Mouse (Mus musculus): ENCODE results near the gene Sod1. TPM values are rescaled to one million over a fixed set of nuclear protein-coding genes. Genes with fewer than 3 reads are reported as not detected.
A peak's percentile ranks its signal among the peaks of the same experiment; 100 is the strongest.
"Not testable (repeated sequence)": the region's sequence is repeated elsewhere in the genome, so short reads cannot be mapped to it uniquely, and the experiment has no call there.

Gene Sod1
- polyA plus RNA-seq, 1 experiment from 2014 or later: 884 TPM

GRCm38 (mm10) chr16:90231302-90231701 is 10.7 kb downstream of the Sod1 start:
- H3K27me3 ChIP-seq (replicated peaks): no peaks in the 10 kb centered on the region
- peaks cover 31% of the 10 kb centered on the region for H3K36me3 ChIP-seq
- no peak overlapping the region for H3K9ac ChIP-seq
- 90% methylated on average over 7 of the region's 7 CpGs for WGBS
- peaks cover 18% of the 10 kb centered on the region for H3K4me1 ChIP-seq (replicated peaks)
- no peak overlapping the region for H3K4me2 ChIP-seq
- no peak overlapping the region for H3K4me3 ChIP-seq
- ATAC-seq (ENCODE audit: insufficient number of reproducible peaks, low FRiP score): no peak
- H3K9me3 ChIP-seq (replicated peaks): no peaks in the 10 kb centered on the region
- no peak overlapping the region for H3K27ac ChIP-seq (ENCODE audit: poor library complexity, severe bottlenecking)

GRCm38 (mm10) chr16:90233702-90234101 is 13.1 kb downstream of the Sod1 start:
- no peak overlapping the region for H3K9ac ChIP-seq
- H3K27me3 ChIP-seq (replicated peaks): no peaks in the 10 kb centered on the region
- H3K4me2 ChIP-seq: no peak overlapping the region
- H3K9me3 ChIP-seq (replicated peaks): no peaks in the 10 kb centered on the region
- H3K27ac ChIP-seq (ENCODE audit: poor library complexity, severe bottlenecking): no peak overlapping the region
- H3K36me3 ChIP-seq: peaks cover 24% of the 10 kb centered on the region
- H3K4me1 ChIP-seq (replicated peaks): peaks cover 18% of the 10 kb centered on the region
- 95% methylated on average over 10 of the region's 10 CpGs for WGBS
- no peak for ATAC-seq (ENCODE audit: insufficient number of reproducible peaks, low FRiP score)
- H3K4me3 ChIP-seq: no peak overlapping the region

- peaks cover 25% of the 10 kb centered on the region for H3K36me3 ChIP-seq
- H3K9ac ChIP-seq: no peak overlapping the region
- 28% methylated on average over 6 of the region's 6 CpGs for WGBS
- ATAC-seq (ENCODE audit: insufficient number of reproducible peaks, low FRiP score): no peak
- H3K9me3 ChIP-seq (replicated peaks): no peaks in the 10 kb centered on the region
- no peak overlapping the region for H3K4me3 ChIP-seq
- H3K4me1 ChIP-seq (replicated peaks): peaks cover 18% of the 10 kb centered on the region
- no peaks in the 10 kb centered on the region for H3K27me3 ChIP-seq (replicated peaks)
- peak overlapping the region; percentile 33; the same call in 1 of the 2 replicates for H3K27ac ChIP-seq (ENCODE audit: poor library complexity, severe bottlenecking)
- H3K4me2 ChIP-seq: no peak overlapping the region
These were observed 14.1 kb downstream of the Sod1 start for GRCm38 (mm10) chr16:90234617-90235016.

- H3K9ac ChIP-seq: no peak overlapping the region
- WGBS: 68% methylated on average over 3 of the region's 3 CpGs
- H3K4me3 ChIP-seq: no peak overlapping the region
- peak overlapping the region; percentile 33; the same call in 1 of the 2 replicates for H3K27ac ChIP-seq (ENCODE audit: poor library complexity, severe bottlenecking)
- no peaks in the 10 kb centered on the region for H3K9me3 ChIP-seq (replicated peaks)
- no peak for ATAC-seq (ENCODE audit: insufficient number of reproducible peaks, low FRiP score)
- no peak overlapping the region for H3K4me2 ChIP-seq
- no peaks in the 10 kb centered on the region for H3K27me3 ChIP-seq (replicated peaks)
- H3K4me1 ChIP-seq (replicated peaks): peaks cover 18% of the 10 kb centered on the region
- peaks cover 27% of the 10 kb centered on the region for H3K36me3 ChIP-seq
These were observed 14.6 kb downstream of the Sod1 start for GRCm38 (mm10) chr16:90235188-90235587.

GRCm38 (mm10) chr16:90239128-90239746 is 18.7 kb downstream of the Sod1 start:
- 84% methylated on average over 6 of the region's 6 CpGs for WGBS
- peaks cover 60% of the 10 kb centered on the region for H3K36me3 ChIP-seq

GRCm38 (mm10) chr16:90241875-90242274 is 21.3 kb downstream of the Sod1 start:
- H3K36me3 ChIP-seq: peaks cover 74% of the 10 kb centered on the region

More at GRCm38 (mm10) chr16:90239128-90239746, 18.7 kb downstream of the Sod1 start:
- Histone ChIP-seq H3K4me2 (no peak overlapping the region), H3K27ac (ENCODE audit: poor library complexity, severe bottlenecking) (no peak overlapping the region), H3K9me3 (replicated peaks) (no peaks in the 10 kb centered on the region), H3K27me3 (replicated peaks) (no peaks in the 10 kb centered on the region), H3K4me3 (no peak overlapping the region), H3K9ac (no peak overlapping the region), H3K4me1 (replicated peaks) (peaks cover 16% of the 10 kb centered on the region)
- ATAC-seq (ENCODE audit: insufficient number of reproducible peaks, low FRiP score): no peak

GRCm38 (mm10) chr16:90242426-90243304 is 22.1 kb downstream of the Sod1 start:
- Histone ChIP-seq H3K4me2 (no peak overlapping the region), H3K9ac (no peak overlapping the region), H3K27ac (ENCODE audit: poor library complexity, severe bottlenecking) (no peak overlapping the region), H3K27me3 (replicated peaks) (no peaks in the 10 kb centered on the region), H3K4me1 (replicated peaks) (0 out of 2 replicates have a peak, but pooled peaks cover 2% of the 10 kb centered on the region), H3K9me3 (replicated peaks) (no peaks in the 10 kb centered on the region), H3K36me3 (peaks cover 81% of the 10 kb centered on the region), H3K4me3 (no peak overlapping the region)
- WGBS: 77% methylated on average over 17 of the region's 17 CpGs
- no peak for ATAC-seq (ENCODE audit: insufficient number of reproducible peaks, low FRiP score)

More at GRCm38 (mm10) chr16:90241875-90242274, 21.3 kb downstream of the Sod1 start:
- H3K4me1 ChIP-seq (replicated peaks): 0 out of 2 replicates have a peak, but pooled peaks cover 2% of the 10 kb centered on the region
- ATAC-seq (ENCODE audit: insufficient number of reproducible peaks, low FRiP score): no peak
- H3K4me2 ChIP-seq: no peak overlapping the region
- H3K9me3 ChIP-seq (replicated peaks): no peaks in the 10 kb centered on the region
- H3K9ac ChIP-seq: no peak overlapping the region
- 89% methylated on average over 4 of the region's 4 CpGs for WGBS
- no peak overlapping the region for H3K27ac ChIP-seq (ENCODE audit: poor library complexity, severe bottlenecking)
- H3K27me3 ChIP-seq (replicated peaks): no peaks in the 10 kb centered on the region
- H3K4me3 ChIP-seq: no peak overlapping the region

GRCm38 (mm10) chr16:90250099-90250498 is 29.5 kb downstream of the Sod1 start:
- no peak overlapping the region for H3K9ac ChIP-seq
- no peaks in the 10 kb centered on the region for H3K27me3 ChIP-seq (replicated peaks)
- 89% methylated on average over 7 of the region's 7 CpGs for WGBS
- no peak overlapping the region for H3K4me3 ChIP-seq
- H3K4me1 ChIP-seq (replicated peaks): no peaks in the 10 kb centered on the region
- no peak overlapping the region for H3K4me2 ChIP-seq
- ATAC-seq (ENCODE audit: insufficient number of reproducible peaks, low FRiP score): no peak
- H3K36me3 ChIP-seq: peaks cover 81% of the 10 kb centered on the region
- no peaks in the 10 kb centered on the region for H3K9me3 ChIP-seq (replicated peaks)
- no peak overlapping the region for H3K27ac ChIP-seq (ENCODE audit: poor library complexity, severe bottlenecking)

GRCm38 (mm10) chr16:90251256-90251655 is 30.7 kb downstream of the Sod1 start:
- H3K9me3 ChIP-seq (replicated peaks); H3K27ac ChIP-seq (ENCODE audit: poor library complexity, severe bottlenecking); H3K9ac ChIP-seq; ATAC-seq (ENCODE audit: insufficient number of reproducible peaks, low FRiP score); H3K4me3 ChIP-seq; H3K27me3 ChIP-seq (replicated peaks); H3K4me1 ChIP-seq (replicated peaks); H3K4me2 ChIP-seq: not testable (repeated sequence)
- H3K36me3 ChIP-seq: peaks cover 75% of the 10 kb centered on the region
- WGBS: 85% methylated on average over 3 of the region's 3 CpGs

GRCm38 (mm10) chr16:90252521-90252920 is 32.0 kb downstream of the Sod1 start:
- Histone ChIP-seq H3K4me2 (no peak overlapping the region), H3K9me3 (replicated peaks) (no peaks in the 10 kb centered on the region), H3K9ac (no peak overlapping the region), H3K4me1 (replicated peaks) (no peaks in the 10 kb centered on the region), H3K27ac (ENCODE audit: poor library complexity, severe bottlenecking) (no peak overlapping the region), H3K27me3 (replicated peaks) (no peaks in the 10 kb centered on the region), H3K36me3 (peaks cover 78% of the 10 kb centered on the region), H3K4me3 (no peak overlapping the region)
- ATAC-seq (ENCODE audit: insufficient number of reproducible peaks, low FRiP score): no peak
- WGBS: 95% methylated on average over 2 of the region's 2 CpGs

- H3K4me3 ChIP-seq: no peak overlapping the region
- peaks cover 3% of the 10 kb centered on the region for H3K4me1 ChIP-seq (replicated peaks)
- H3K27me3 ChIP-seq (replicated peaks): no peaks in the 10 kb centered on the region
- WGBS: 90% methylated on average over 7 of the region's 7 CpGs
- no peak overlapping the region for H3K27ac ChIP-seq (ENCODE audit: poor library complexity, severe bottlenecking)
- no peak overlapping the region for H3K4me2 ChIP-seq
- no peak overlapping the region for H3K9ac ChIP-seq
- ATAC-seq (ENCODE audit: insufficient number of reproducible peaks, low FRiP score): no peak
- H3K9me3 ChIP-seq (replicated peaks): no peaks in the 10 kb centered on the region
- H3K36me3 ChIP-seq: peaks cover 65% of the 10 kb centered on the region
These were observed 38.4 kb downstream of the Sod1 start for GRCm38 (mm10) chr16:90258950-90259349.
